Mouse (Mus musculus) lung, adult 2 months (tissue): ENCODE measurements around the gene Nmnat2. TPM values are rescaled to one million over a fixed set of nuclear protein-coding genes. Genes with fewer than 3 reads are reported as not detected.

ENCODE experiments used
- DNase-seq: peaks from one replicate; pipeline ENCODE4 v3.0.0; 2022
- H3K4me1 ChIP-seq: fragments of 200-500 bp; 2 replicates; pipeline ENCODE4 v1.6.1; 2011; ENCODE audit warnings: low read length; ENCODE audit not compliant: control insufficient read depth, insufficient read depth
- H3K4me3 ChIP-seq: fragments of 200-500 bp; replicated peaks from 2 replicates; pipeline ENCODE3; 2011; ENCODE audit warnings: low read depth, mild to moderate bottlenecking, control low read depth, low read length; ENCODE audit errors: extremely low read depth
- CTCF ChIP-seq: fragments of 200-500 bp; IDR thresholded peaks from 2 replicates; pipeline ENCODE4 v1.5.1; 2011; ENCODE audit warnings: mild to moderate bottlenecking, low read length, control low read depth; ENCODE audit not compliant: insufficient read depth
- POLR2A ChIP-seq: fragments of 200-500 bp; IDR thresholded peaks from 2 replicates; pipeline ENCODE4 v1.6.1; 2011; ENCODE audit warnings: low read depth, mild to moderate bottlenecking, control low read depth, low read length, borderline replicate concordance; ENCODE audit errors: extremely low read depth
- WGBS: fragments of 180-500 bp; shearing (Covaris S2); methylation state at CpG from one replicate; pipeline ENCODE4 v1.1.7; 2018; 5-methylcytosine and 5-hydroxymethylcytosine counted together
- polyA plus RNA-seq: library from polyadenylated mRNA; depleted of rRNA; stranded (reverse); fragments of >200 nt; gene quantifications from 2 replicates; pipeline ENCODE4 v1.2.3, GENCODE M21; 2012

The Nmnat2 gene
- polyA plus RNA-seq, 1 experiment = 7.6 TPM

DNA sequence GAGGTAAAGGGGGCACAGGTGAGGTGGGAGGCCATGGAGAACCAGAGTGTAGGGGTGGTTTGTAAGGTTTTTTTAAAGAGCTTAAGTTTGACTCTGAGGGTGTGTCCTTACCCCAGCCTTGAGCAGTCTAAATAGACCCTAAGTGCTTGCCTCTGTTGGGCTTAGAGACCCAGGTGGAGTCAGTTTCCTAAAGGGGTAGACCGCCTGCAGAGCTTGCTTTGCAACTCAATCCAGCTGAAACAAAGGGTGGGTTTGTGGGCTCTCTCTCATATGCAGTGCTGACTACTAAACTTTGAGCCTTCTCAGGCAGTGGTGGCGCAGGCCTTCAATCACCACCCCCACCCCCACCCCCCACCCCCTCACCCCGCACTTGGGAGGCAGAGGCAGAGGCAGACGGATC is 11.8 kb upstream of the Nmnat2 start:
- no peaks in the 10 kb centered on the region for H3K4me1 ChIP-seq
- 66% methylated on average over 4 of the region's 4 CpGs for WGBS
- no peak for TF ChIP-seq POLR2A
- no peak for TF ChIP-seq CTCF

DNA sequence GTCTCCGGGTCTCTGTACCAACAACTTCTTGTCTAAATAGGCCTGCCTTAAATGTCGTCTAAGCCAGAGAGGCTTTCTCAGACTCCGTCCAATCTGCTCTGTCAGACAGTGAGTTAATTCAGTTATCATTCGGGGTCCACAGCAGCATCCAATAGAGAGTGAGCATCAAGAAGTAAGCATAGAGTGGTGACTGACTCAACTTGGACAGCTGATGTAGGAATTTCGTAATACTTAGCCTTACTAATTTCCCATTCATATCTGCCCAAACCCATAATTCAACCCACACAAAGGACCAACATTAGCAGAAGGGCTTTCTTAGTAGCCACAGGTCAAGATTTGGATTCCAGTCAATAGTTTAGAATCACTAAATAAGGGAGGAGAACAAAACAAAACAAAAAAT is 626 bp upstream of the Nmnat2 start:
- H3K4me3 ChIP-seq = no peak overlapping the region
- no peak for TF ChIP-seq CTCF
- no peak for TF ChIP-seq POLR2A
- no peaks in the 10 kb centered on the region for H3K4me1 ChIP-seq
- WGBS = 69% methylated on average over 5 of the region's 5 CpGs
- DNase-seq = no peak

More for the DNA sequence above, 11.8 kb upstream of the Nmnat2 start:
- no peak overlapping the region for H3K4me3 ChIP-seq
- no peak for DNase-seq

DNA sequence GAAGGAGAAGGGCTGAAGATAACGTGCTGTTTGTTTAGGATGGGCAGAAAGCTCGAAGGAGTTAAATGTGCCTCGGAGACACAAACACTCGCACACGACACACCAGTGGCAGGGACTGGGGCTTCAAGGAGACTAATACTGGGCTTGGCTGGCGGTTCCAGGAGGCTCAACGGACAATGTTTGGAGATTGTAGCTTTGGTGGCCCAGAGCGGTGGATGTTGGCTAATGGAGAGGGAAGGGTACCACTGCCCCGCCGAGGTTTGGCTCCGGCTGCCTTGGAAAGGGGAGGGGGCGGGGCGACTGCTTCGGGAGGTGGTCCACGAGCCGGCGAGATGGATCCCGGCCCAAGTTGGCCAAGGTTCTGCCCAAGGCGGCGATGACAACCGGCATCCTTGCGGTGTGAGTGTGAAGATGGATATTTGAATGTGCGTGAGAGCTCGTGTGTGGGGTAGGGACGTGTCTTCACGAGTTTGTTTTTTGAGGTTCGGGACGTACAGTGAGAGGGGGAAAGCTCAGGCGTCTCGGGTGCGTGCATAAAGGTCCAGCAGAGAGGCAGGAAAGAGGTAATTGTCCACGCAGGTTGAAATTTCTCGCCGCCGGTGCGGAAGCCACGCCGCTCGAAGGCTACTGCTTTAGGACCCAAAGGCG is 895 bp downstream of the Nmnat2 start:
- H3K4me3 ChIP-seq = peak overlapping the region; percentile 21
- TF ChIP-seq CTCF (no peak), POLR2A (no peak)

DNA sequence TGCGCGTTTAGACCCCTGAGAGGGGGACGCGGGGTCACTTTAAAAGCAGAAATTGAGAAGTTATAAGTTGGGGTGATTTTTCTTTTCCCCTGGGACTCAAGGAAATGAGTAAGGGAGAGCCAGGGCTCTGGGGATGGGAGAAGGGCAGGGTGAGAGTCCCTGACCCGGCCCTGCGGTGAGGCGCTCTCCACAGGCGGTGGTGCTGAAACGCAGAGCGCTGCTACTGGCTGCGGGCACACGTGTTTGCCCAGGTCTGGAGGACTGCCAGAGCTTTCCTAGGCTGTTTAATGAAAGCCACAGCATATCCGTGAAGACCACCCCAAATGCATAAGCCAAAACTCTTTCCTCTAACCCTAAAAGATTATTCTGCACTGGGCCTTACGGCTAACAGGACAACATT is 1.4 kb downstream of the Nmnat2 start:
- TF ChIP-seq POLR2A (no peak), CTCF (no peak)
- Histone ChIP-seq H3K4me1 (no peaks in the 10 kb centered on the region), H3K4me3 (no peak overlapping the region)
- WGBS = 6% methylated on average over 14 of the region's 14 CpGs
- peak; percentile 47 for DNase-seq

More for the DNA sequence above, 895 bp downstream of the Nmnat2 start:
- 3% methylated on average over 40 of the region's 40 CpGs for WGBS
- H3K4me1 ChIP-seq = no peaks in the 10 kb centered on the region
- DNase-seq = no peak

DNA sequence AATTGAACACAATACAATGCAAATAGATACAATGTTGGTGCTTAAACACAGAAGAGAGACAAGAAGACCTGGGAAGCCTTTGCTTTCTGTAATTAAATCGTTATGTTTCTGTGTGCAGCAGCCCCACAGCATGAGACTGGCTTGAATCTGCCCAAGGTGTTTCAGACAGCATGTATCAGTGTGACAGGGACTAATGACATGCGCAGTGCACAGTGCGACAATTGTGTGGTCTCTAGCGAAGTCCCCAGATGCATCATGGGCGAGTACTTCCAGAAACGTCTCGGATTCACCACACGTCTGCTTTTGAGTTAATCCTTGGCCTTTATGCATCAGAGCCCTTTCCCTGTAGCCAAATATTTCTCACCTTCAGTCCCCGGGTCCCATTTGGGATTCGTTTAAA is 9.6 kb downstream of the Nmnat2 start:
- DNase-seq = no peak
- no peak for TF ChIP-seq POLR2A
- TF ChIP-seq CTCF = no peak
- Histone ChIP-seq H3K4me1 (no peaks in the 10 kb centered on the region), H3K4me3 (no peak overlapping the region)
- 80% methylated on average over 10 of the region's 10 CpGs for WGBS

DNA sequence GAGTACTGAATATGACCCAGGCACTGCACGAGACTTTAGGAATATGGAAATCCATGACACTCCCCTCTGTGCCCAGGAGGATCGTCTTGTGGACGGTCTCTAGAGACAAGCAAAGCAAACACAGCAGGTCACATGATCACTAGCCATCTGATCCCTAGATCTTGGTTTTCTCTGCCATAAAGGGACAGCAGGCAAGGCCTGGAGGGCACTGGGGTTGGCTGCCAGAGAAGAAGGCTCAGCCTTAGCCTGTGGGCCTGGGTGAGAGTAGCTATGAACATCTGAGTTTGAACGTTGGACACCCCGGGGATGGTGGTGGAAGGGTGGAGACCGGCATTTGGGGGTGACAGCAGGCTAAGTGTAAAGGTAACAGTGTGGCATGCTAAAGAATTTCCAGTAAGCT is 11.4 kb downstream of the Nmnat2 start:
- DNase-seq = no peak
- Histone ChIP-seq H3K4me3 (no peak overlapping the region), H3K4me1 (no peaks in the 10 kb centered on the region)
- TF ChIP-seq POLR2A (no peak), CTCF (no peak)
- WGBS = 65% methylated on average over 6 of the region's 6 CpGs

DNA sequence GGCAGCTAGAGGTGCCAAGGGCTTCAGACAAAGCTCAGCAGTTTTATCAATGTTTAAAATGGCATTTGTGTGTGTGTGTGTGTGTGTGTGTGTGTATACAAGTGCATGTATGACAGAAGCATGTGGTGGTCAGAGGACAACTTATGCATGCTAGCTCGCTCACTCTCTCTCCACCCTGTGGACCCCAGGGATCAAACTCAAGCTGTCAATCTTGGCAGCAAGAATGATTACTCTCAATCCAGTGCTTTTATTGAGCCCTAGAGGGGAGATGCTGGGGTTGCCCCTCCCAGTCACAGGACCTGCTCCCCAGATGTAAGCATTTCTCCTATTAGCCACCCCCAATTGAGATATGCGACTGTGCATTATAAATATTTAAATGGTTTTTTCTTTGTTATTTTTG is 11.9 kb downstream of the Nmnat2 start:
- no peak for DNase-seq
- WGBS = 87% methylated on average over 2 of the region's 2 CpGs
- TF ChIP-seq POLR2A (no peak), CTCF (no peak)
- H3K4me3 ChIP-seq = no peak overlapping the region
- H3K4me1 ChIP-seq = no peaks in the 10 kb centered on the region

DNA sequence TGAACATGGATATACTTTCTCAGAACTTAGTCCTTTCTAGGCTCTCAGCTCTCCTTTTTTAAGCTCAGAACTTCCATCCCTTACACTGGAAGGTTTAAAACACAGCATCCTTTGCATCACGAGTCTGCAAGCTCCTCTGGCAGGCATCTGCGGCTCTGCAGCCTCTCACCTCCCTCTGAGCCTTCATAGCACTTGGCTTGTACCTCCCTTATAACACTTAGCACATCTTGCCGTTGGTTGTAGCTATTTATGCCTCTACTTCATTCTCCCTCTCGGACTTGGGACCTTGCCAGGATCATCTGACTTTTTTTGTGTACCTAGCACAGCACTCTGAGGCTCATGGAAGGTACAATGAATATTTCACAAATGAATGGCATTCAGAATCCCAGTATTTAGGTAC is 14.3 kb downstream of the Nmnat2 start:
- no peak for DNase-seq
- 39% methylated on average over 4 of the region's 4 CpGs for WGBS
- Histone ChIP-seq H3K4me1 (no peaks in the 10 kb centered on the region), H3K4me3 (no peak overlapping the region)
- TF ChIP-seq POLR2A (no peak), CTCF (no peak)

DNA sequence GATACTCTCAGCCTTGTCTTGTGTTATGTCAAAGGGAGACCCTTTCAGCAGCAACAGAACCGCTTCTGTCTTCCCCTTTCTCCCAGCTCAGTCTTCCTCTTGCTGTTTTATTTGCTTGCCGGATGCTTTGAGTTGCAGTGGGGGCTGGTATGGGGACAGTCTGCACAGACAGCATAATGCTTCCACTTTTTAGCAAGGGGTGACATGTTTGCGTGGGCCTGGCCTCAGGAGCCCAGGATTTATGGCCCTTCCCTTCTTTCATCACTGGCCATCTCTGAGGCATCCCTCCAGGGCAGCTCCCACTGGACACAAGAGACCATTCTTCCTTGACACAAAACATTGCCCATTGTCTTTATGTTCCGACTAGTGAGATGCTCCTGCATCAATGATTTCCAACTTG is 18.2 kb downstream of the Nmnat2 start:
- TF ChIP-seq POLR2A (no peak), CTCF (no peak)
- DNase-seq = no peak
- WGBS = 55% methylated on average over 4 of the region's 4 CpGs
- Histone ChIP-seq H3K4me1 (no peaks in the 10 kb centered on the region), H3K4me3 (no peak overlapping the region)

DNA sequence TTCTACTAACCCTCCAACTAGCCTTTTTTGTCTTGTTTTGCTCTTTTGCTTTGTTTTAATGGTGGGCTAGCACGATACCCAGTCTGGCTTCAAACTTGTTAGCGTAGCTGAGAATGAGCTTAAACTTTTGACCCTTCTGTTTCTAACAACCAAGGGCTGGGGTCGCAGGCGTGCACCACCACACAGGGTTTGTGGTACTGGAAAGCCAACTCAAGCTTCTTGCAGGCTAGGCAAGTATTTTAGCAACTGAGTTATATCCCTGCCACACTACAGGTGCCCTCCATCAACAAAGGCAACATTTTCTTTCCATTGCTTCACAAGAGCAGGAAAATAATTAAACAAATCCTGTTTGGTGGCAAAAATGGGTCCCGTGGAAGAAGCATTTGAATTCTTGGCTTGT is 18.6 kb downstream of the Nmnat2 start:
- TF ChIP-seq POLR2A = no peak
- no peak for TF ChIP-seq CTCF
- Histone ChIP-seq H3K4me3 (no peak overlapping the region), H3K4me1 (no peaks in the 10 kb centered on the region)
- DNase-seq = no peak
- whole genome bisulfite sequencing = 48% methylated on average over 5 of the region's 5 CpGs
